Mouse (Mus musculus): ENCODE measurements at regions not wholly inside any gene's neighbourhood (a gene's known extent, or its start where the extent isn't known, plus 50 kb on each side); places are given as distances from the start of the nearest gene placed in this dataset.

DNA sequence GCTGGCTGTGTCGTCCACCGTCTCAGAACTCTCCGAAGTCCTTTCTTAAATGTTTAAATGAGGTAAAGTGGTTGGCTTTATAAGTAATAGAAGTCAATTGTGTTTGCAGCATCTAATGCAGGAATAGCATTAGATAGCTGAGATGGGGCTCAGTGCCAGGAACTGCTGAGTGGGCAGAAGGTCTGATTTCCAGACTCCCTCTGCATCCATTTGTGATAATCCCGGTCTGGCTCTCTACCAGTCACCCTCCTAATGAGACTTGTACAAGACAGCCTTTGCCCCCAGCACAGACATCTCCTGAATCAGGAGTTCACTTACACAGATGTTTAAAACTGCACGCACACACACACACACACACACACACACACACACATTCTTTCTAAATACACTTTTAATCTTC lies 489.5 kb downstream of the Dhx35 start:
- TF ChIP-seq CTCF (IDR thresholded peaks at IDR 0.05; ENCODE audit: low read depth, low read length) = no peak
- TF ChIP-seq EP300 (IDR thresholded peaks at IDR 0.05; ENCODE audit: insufficient read depth, low read depth, low read length) = no peak
- TF ChIP-seq POLR2A (IDR thresholded peaks at IDR 0.05; ENCODE audit: insufficient read depth, low read length) = no peak

Measured in ES-Bruce4 (cell line).